Mouse (Mus musculus): Measurements from ENCODE around the gene Slc39a7.

DNA sequence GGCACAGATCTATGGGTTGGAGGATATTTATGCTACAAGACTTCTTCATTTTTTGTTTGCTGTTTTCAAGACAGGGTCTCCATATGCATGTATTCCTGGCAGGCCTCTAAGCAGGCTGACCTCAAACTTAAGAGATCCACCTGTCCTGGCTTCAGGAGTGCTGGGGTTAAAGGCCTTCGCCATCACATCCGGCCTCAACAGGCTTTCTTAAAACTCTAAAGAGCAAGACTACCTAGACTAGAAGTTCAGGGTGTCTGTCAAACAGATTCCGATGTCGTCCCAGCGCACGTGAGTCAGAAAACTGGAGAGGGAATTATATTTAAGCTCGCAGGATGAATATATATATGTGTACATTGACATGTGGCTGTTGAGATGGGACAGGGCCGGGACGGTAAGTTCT is 7.8 kb downstream of the Slc39a7 start:
- no peak for TF ChIP-seq POLR2A (IDR thresholded peaks at IDR 0.05; ENCODE audit: borderline replicate concordance, control insufficient read depth, low read depth, low read length)
- no peak for TF ChIP-seq CTCF (IDR thresholded peaks at IDR 0.05; ENCODE audit: control insufficient read depth, insufficient read depth, low read length)
